Mouse (Mus musculus): ENCODE data around the gene Dars.

DNA sequence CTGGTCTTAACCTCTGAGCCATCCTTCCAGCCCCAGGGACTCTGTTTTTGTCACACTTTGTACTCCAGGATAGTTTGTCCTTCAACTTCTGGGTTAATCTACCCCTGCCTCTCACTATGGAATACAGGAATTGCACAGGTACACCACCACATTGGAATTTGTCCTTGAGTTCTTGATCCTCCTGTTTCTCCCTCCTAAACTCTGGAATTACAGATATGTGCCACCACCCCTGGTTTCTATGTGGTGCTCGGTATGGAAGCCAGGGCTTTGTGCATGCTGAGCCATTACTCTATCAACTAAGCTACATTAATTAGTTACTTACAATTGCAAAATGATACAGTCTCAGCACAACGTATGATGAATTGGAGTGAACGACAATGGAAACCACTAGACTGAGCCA is 41.8 kb upstream of the Dars start:
- no peak for TF ChIP-seq CTCF (IDR thresholded peaks at IDR 0.05; ENCODE audit: low read depth)
- no peak for TF ChIP-seq EP300 (optimal IDR thresholded peaks at IDR 0.05)

Data from stomach, postnatal 0 days (tissue).